Mouse (Mus musculus) ovary, postnatal 10 days (tissue): ENCODE results near the gene Tmx4.
"Not testable (repeated sequence)": the region's sequence is repeated elsewhere in the genome, so short reads cannot be mapped to it uniquely, and the experiment has no call there.

Experiments used
- DNase-seq: peaks from one replicate; pipeline ENCODE4 v3.0.0; 2022; ENCODE audit warnings: low spot score

The Tmx4 gene

GRCm38 (mm10) chr2:134643514-134644300, at the start of gene Tmx4:
Gene Tmx4, minus strand, starts transcription at chr2:134644145.
- peak; percentile 94 for DNase-seq

DNA sequence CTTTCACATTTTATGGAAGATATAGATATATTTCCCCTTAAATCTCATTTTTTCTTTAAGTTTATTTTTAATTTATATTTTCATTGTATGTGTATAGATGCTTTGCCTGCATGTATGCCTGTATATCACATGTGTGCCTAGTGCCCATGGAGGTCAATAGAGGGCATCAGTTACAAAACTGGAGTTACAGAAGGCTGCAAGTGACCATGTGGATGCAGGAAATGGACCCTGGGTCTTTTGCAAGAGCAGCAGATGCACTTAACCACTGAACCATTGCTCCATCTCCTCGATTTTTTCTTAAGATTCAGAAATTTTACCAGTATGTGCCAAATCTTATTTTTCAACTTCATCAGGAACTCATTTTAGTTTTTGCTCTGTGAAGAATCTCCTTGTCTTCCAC, 48.2 kb upstream of the Tmx4 start:
- DNase-seq, result no peak

GRCm38 (mm10) chr2:134691055-134691454, 47.1 kb upstream of the Tmx4 start:
- no peak for DNase-seq

- DNase-seq, result no peak
Measured at GRCm38 (mm10) chr2:134682326-134682725, 38.4 kb upstream of the Tmx4 start.

- DNase-seq, result no peak
Measured at GRCm38 (mm10) chr2:134681271-134681961, 37.5 kb upstream of the Tmx4 start.

DNA sequence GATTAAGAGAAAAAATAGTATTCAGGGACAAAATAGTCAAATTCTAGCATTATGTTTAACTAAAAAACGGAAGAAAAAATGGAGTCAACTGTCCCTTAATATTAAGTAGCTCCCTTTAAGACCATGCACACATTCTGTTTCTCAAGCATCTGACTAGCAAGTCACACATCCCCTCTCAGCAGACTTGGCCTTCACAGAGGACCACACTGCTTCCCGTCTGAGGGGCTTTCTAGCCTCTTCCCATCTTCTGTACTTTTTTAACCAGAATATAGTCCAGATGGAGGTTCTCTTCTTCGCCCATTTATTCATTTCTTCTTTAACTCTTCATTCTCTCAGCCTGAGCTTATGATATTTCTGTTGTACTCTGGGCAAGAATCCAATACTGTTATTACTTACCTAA, 35.6 kb upstream of the Tmx4 start:
- no peak for DNase-seq

GRCm38 (mm10) chr2:134675465-134675864, 31.5 kb upstream of the Tmx4 start:
- no peak for DNase-seq

GRCm38 (mm10) chr2:134673604-134674003, 29.7 kb upstream of the Tmx4 start:
- no peak for DNase-seq

DNA sequence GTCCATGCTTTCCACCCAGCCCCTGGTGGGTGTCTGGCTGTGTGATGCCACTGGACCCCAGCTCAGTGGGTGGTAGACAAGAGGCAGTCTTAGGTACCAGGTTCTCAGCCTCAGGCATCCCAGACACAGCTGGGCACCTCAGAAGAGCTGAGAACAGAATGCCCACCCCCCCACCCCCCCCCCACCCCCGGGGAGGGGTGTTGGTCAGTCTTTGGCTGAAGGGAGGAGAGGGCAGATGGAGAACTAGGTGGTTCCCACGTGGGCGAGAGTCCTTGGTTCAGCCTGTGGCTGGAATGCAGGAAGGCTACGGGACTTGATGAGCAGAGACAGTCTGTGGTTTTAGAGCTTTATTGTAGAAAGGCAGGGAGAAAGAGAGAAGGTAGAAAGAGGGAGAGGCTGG, 12.5 kb upstream of the Tmx4 start:
- no peak for DNase-seq

DNA sequence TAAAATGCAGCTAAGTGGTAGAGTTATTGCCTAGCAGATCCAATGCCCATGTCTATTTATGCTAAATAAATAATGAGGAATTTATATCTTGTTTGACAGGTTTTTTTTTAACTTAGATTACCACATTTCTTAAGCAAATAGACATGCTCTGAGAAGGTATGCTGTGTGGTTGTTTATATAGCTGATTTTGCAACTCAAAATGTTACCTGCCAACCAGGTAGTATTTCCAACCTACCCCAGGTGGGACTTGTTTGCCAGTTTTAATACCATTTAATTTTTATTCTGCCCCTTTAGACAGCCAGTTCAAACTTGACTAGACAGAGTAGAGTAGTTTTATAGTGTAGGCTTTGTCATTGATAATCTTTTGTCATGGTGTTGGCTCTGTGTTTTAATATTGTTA, 10.7 kb upstream of the Tmx4 start:
- DNase-seq, result no peak

GRCm38 (mm10) chr2:134652759-134653158, 8.8 kb upstream of the Tmx4 start:
- no peak for DNase-seq

DNA sequence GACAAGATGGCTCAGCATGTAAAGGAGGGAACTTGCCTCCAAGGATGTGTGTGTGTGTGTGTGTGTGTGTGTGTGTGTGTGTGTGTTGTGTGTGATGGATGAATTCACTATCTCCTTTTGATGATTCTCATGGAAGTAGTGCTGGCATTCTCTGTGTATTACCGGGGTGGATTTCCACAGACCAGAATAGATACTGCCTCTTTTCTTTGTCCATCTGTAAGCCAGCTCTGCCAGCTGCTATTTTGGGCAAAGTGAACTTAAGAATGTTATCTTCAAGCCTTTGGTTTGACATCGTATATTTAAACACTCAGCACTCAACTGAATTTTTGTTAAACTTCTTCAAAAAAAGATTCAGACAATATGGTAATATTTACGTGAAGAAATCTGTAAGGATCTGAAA, 5.1 kb upstream of the Tmx4 start:
- no peak for DNase-seq

- DNase-seq, result no peak
Measured at GRCm38 (mm10) chr2:134645752-134646151, 1.8 kb upstream of the Tmx4 start.

- no peak for DNase-seq
Measured at GRCm38 (mm10) chr2:134645166-134645565, 1.2 kb upstream of the Tmx4 start.

DNA sequence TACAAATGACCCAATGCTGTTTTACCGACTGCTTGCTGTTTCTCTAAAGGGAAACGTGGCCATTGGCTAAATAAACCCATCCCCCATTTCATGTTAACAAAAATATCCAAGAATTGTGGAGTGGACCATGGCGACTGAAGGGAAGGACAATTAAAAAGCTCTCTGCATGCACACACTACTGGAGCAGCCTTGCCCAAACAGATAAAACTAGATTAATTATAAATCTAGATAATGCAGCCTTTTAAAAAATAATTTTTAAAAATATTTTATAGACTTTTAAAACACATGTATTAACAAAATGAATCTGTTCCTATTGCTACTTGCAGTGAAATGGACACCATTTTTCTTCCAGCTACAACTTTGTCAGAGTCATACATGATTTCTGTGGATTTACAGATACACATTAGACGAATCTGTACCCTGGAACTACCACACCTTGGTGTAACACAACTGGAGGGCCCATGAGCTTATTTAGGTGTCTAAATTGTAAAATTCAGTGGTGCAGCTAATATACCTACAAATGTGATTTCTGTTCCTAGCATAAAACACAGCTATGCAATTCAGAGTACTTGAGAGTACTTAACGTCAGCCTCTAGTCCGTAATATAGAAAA, 462 bp upstream of the Tmx4 start:
- no peak for DNase-seq

- no peak for DNase-seq
Measured at GRCm38 (mm10) chr2:134642377-134642776, 1.6 kb downstream of the Tmx4 start.

DNA sequence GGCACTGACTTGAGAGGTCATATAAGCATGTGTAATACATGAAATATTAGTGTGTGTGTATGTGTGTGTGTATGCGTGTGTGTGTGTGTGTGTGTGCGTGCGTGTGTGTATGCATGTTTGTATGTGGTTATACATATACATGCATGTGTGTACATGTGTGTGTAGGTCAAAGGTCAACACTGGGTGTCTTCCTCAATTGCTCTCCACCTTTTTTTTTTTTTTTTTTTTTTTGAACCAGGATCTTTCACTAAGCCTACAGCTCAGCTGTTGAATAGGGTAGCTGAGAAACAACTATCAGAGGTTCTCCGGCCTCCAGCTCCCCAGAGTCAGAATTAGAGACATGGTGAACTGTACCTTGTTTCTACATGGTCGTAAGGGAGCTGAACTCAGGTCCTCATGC, 2.6 kb downstream of the Tmx4 start:
- DNase-seq, result no peak

DNA sequence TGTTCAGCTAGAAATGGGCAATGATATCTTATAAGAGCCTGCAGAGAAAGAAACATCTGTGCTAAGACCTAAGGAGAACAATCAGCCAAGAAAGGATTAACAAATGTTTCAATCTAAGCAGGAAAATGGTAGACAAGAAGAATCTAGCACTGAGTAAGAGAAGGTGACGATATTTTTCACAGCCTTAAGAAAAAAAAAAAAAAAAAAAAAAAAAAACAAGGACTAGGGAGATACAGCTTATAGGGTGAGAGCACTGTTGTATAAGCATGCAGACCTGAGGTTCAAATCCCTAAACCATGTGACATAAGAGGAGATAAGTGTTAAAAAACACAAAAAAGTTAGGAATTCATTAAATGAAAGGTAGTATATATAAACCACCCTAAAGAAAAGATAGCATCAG, 3.5 kb downstream of the Tmx4 start:
- no peak for DNase-seq

DNA sequence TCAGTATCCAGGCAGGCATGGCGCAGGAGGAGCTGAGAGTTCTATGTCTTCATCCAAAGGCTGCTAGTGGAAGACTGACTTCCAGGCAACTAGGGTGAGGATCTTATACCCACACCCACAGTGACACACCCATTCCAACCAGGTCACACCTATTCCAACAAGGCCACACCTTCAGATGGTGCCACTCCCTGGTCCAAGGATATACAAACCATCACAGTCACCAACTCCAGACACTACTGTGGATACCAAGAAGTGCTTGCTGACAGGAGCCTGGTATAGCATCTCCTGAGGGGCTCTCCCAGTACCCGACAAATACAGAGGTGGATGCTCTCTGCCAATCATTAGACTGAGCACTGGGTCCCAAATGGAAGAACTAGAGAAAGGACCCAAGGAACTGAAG, 15.4 kb downstream of the Tmx4 start:
- not testable (repeated sequence) for DNase-seq

- DNase-seq, result no peak
Measured at GRCm38 (mm10) chr2:134604935-134605334, 39.0 kb downstream of the Tmx4 start.

DNA sequence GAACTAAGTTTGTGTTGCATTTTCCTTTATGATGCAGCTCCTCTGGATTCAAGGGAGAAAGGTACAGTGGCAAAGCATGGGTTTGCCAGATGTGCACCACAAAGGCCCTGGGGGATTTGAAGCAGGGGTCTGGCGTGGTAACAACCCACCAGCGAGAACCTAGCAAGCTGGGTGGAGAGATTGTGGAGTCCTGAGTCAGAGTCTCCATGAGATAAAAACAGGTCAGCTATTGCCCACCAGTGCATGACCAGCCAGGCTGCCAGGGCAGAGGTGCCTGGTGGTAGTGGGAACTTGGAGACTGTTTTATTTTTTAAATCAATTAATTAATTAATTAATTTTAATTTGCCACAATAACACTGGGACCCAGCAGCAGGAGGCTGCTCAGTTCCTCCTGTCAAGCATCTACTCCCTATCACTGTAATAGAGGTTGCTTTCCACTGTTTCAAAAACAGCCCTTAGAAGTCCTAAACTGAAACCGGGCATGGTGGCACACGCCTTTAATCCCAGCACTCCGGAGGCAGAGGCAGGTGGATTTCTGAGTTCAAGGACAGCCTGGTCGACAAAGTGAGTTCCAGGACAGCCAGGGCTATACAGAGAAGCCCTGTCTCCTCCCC, 52.8 kb downstream of the Tmx4 start:
- DNase-seq, result no peak

- DNase-seq, result no peak
Measured at GRCm38 (mm10) chr2:134585243-134585642, 58.7 kb downstream of the Tmx4 start.

DNA sequence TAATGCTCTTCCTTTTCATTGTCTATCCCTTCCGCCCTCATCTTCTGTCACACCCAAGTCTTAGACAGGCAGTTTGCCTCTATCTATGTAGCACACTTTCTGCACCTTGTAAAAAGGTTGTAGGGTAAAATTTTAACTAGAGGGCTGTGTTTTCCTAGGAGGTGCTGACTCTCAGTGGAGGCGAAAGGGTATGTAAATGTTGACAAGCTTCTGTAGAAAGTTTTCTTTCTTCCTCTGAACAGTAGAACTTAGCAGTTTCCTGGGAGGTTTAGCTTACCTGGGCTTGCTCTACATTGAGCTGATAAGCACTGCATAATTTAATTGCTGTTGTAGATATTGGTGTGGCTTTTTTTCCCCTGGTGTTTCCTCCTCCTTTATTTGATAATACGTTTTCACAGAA, 84.5 kb downstream of the Tmx4 start:
- no peak for DNase-seq
